Mouse (Mus musculus) heart, adult 9 months (tissue): ENCODE data around the gene Gpd2.

ENCODE experiments used
- DNase-seq, 2 experiments: peaks; one replicate each; pipeline ENCODE4 v3.0.0; 2022; ENCODE audit warnings: low spot score in 2 of 2

Gpd2 gene

DNA sequence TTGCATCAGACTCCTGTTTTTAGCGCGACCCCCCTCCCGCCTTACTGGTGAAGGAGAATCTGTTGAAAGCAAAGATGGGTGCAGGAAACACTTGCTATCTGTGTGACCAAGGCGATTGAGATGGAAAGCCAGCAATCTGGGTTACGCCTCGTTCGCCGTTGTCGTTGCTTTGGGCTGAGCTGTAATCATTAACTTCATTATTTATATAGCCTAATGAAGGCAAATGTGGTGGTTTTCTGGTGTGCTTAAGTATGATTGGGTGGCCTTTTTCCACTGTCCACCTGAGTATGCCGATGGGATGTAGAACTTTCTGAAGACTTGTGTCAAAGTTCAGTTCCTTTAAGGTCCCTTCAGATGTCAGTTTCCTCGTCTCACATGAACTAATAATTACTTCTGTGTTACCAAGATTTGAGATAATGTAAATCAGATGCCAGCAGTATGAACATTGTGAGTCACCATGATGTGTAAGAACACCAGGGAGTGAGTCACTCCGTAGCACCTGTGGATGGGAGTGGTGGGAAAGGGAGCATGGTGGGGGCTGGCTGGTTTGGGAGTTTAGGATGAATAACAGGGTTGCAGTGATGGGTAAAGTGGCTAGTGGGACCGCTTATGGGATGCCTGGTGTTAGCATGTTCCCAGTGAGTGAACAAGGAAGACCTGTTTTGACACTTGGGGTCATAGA is 14.3 kb downstream of the Gpd2 start:
- DNase-seq = no peak

- DNase-seq = no peak
Measured at GRCm38 (mm10) chr2:57252542-57253301, 15.3 kb downstream of the Gpd2 start.

GRCm38 (mm10) chr2:57254267-57254666 is 16.8 kb downstream of the Gpd2 start:
- no peak for DNase-seq

DNA sequence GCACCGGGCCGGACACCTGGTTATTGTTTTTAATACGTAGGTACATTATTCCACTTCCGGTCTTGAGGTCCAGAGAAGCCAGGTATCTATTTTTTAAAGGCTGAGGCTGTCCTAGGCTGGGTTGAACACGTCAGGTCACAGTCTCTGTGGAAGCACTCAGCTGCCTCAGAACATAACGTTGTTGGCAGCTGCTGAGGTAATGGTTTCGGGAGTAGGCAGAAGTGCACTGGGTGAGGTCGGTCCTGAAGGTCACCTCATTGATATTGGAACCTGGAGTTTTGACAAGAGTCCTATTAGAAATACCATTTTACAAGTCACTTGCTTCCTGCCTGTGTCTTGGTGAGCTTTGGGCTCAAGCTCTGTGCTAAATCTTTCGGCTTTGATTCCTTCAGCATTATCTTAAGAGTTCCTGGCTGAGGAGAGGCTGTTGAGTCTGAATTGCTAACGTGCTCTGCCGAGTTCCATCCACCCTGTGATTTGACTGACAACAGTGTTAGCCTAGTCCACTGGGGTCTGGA is 17.8 kb downstream of the Gpd2 start:
- no peak for DNase-seq

DNA sequence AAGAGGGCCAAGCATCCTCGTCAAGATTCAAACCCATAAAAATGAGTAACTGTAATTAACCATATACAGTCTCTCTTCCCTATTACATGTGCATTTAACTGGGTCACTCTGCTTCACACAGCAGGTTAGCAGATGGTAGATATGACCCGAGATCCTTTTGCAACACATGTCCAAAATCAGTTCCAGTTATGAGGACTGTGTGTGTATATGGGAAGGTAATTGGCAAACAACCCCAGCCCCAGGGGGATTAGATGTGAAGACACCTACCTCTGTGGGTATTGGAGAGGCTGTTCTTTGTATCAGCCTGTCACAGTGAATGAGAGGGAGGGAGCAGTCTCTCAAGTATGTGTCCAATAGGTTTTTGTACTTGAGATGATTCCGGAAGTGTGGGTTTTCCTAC is 18.4 kb downstream of the Gpd2 start:
- no peak for DNase-seq

GRCm38 (mm10) chr2:57256459-57256858 is 19.0 kb downstream of the Gpd2 start:
- DNase-seq = no peak

DNA sequence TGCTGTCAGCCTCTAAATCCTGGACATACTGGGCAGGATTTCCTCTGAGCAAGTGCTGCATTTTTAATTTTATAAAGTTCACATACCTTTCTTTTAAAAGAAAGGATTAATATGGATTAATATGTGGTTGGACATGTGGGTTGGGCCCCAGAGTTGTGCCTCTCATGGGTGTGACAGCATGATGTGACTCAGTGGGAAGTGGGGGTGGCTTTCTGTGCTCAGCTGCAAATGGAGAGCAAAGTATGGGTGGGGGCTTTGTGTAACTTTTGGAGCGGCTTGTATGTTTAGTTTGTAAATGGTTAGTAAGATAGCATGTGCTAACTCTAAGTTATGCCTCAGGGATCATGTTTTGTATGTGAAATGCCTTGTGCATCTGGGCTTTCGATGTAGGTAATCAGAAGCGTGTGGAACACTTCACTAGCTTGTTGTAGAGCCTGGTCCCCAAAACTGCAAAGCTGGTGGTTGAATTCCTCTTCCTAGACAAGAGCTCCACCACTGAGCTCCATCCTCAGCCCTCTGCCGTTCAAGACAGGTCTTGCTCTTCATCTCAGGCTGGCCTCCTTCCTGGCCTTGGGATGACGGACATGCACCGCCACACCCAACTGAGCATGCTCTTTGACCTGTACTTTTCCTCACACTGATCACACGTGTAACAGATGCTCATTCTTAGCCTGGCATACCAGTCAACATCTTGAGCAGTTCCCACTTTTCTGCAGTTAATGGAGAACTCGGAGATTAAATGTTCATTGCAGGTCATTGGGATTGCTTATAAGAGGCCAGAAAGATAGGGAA is 24.0 kb downstream of the Gpd2 start:
- DNase-seq = no peak

DNA sequence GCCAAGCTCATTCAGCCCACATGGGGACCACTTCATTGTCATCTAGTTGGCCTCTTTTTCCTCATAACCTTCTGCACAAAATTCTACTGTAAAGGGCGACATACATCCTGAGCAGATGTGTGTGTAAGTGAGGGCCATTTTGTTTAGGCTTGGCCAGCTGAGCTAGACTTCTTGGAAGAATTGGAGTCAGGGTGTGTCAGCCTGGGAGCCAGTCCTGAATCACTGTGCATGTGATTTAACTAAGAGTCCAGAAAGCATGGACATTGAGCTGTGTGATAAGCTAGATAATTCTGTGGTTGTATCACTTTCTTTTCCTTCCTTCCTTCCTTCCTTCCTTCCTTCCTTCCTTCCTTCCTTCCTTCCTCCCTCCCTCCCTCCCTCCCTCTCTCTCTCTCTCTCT is 26.0 kb downstream of the Gpd2 start:
- DNase-seq = no peak

DNA sequence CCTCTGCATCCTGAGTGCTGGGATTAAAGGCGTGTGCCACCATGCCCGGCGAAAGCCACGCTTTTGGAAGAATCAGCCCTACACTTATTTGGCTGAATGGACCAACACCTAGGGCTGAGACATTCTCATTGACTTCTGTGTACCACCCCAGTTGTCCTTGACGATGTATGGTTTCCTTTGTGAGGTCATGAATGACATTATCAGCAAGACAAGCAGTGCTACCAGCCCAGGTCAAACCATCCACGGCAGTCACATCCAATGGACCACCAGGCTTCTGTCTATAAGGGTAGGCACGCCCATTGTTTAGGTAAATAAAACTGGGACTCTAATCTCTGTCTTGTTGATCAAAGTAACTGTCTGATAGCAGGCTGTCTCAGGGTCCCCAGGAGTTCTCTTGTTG is 27.5 kb downstream of the Gpd2 start:
- DNase-seq = no peak

GRCm38 (mm10) chr2:57266679-57267393 is 29.4 kb downstream of the Gpd2 start:
- no peak for DNase-seq

GRCm38 (mm10) chr2:57267394-57267716 is 29.9 kb downstream of the Gpd2 start:
- no peak for DNase-seq

DNA sequence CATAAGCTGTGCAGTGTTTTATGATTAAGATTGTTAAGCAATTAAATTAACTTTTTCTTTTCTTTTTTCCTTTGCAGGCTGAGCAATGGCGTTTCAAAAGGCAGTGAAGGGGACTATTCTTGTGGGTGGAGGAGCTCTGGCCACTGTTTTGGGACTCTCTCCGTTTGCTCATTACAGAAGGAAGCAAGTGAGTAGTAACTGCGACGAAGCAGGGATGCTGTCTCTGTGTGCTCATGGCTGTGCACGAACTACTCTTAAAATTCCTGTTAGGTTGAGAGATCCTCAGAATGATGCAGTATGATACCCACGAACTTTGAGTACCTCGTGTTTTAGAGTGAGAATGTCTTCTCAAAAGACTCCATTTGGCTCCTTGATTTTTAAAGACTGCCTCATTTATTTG is 30.5 kb downstream of the Gpd2 start:
- DNase-seq = no peak

DNA sequence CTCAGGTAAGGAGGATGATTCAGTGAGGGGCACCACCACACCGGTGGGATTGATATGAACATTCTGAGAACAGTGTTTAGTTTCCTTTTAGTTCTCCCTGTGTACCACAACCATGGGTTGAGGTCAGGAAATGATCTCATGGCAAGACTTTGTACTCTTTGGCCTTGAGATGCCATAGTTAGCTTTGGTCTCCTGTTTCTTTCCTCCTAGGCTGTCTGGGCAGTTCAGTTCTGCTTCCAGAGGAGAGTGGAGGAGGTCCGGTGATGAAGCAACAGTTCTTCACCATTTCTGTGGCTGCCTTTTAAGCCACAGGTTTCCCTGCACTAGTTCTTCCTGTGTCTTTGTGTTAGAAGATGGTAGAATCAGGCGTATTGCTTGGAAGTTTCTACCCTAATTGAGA is 31.4 kb downstream of the Gpd2 start:
- DNase-seq = no peak

DNA sequence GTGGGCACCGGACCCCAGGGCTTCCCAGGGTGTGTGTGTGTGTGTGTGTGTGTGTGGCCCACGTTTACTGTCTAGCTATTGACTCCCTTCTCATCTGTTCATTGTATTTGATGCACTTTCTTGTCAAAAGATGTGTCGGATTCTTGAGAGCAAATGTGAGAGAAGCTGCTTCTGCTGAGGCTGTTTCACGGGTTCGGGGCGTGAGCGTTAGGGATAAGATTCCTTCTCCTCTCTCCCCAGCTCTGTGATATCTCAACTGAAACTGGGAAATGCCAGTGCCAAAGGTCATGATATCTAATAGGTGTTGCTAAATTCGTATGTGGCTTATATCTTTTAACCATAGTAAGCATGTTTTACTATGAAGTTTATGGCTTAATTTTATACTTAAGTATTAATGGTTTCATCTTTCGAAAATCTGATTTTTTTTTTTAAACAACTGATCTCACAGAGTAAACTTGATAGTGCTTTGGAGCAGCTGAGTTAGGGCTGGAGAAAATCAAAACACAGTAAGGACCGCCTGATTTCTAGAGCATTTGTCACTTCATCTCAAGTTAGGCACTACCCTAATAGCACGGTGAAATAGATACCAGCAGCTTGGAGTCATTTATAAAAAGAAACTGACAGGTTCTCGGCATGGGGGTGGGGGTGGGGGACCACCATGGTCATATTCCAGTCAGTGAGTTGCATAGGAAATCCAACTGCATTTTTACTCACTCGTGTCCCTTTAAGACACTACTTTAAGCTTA is 32.4 kb downstream of the Gpd2 start:
- DNase-seq = no peak

- DNase-seq = no peak
Measured at GRCm38 (mm10) chr2:57280190-57280723, 42.8 kb downstream of the Gpd2 start.

GRCm38 (mm10) chr2:57283791-57284190 is 46.4 kb downstream of the Gpd2 start:
- no peak for DNase-seq

GRCm38 (mm10) chr2:57285197-57285596 is 47.8 kb downstream of the Gpd2 start:
- no peak for DNase-seq

- DNase-seq = no peak
Measured at GRCm38 (mm10) chr2:57287986-57288385, 50.6 kb downstream of the Gpd2 start.

- no peak for DNase-seq
Measured at GRCm38 (mm10) chr2:57293571-57293970, 56.1 kb downstream of the Gpd2 start.

GRCm38 (mm10) chr2:57296069-57296468 is 58.6 kb downstream of the Gpd2 start:
- DNase-seq = no peak

GRCm38 (mm10) chr2:57297226-57297625 is 59.8 kb downstream of the Gpd2 start:
- peak in 1 of 2 experiments; percentile 2 for DNase-seq
